Comparison of ENCODE assay signal across 18 mouse cellular contexts in genomic region chr2:146877423-146878098, GRCm38 (mm10). TPM values are rescaled to one million over a fixed set of nuclear protein-coding genes. Genes with fewer than 3 reads are reported as not detected.
A peak's percentile ranks its signal among the peaks of the same experiment; 100 is the strongest.
DNase-seq lines count a peak whose midpoint lies in the region; ATAC-seq and TF ChIP-seq lines count a peak whose summit lies in the region.
"Had no signal": no experiment of that assay in that cellular context is flagged by ENCODE, and none has a peak within 500 bp of the region (broad histone marks: within the 10 kb centered on the region; RNA-seq: fewer than 3 reads in every experiment).

No protein-coding gene starts in this region.

- WGBS in lung, embryonic 14.5 days, result 80% methylated on average over 1 of the region's 1 CpGs
- WGBS in lung, adult 2 months, result 70% methylated on average over 1 of the region's 1 CpGs
- 70% methylated on average over 1 of the region's 1 CpGs for WGBS in forebrain, embryonic 12.5 days

- H3K9ac ChIP-seq in lung, embryonic 14.5 days, result no peak overlapping the region
- H3K9ac ChIP-seq in forebrain, embryonic 12.5 days, result no peak overlapping the region
- H3K9ac ChIP-seq: embryonic facial prominence, embryonic 12.5 days had no signal

- no peak for TF ChIP-seq POLR2A in lung, adult 2 months (IDR thresholded peaks at IDR 0.05; ENCODE audit: borderline replicate concordance, extremely low read depth, low read depth, low read length)
- no peak for TF ChIP-seq POLR2A in brain, embryonic 14.5 days (IDR thresholded peaks at IDR 0.05; ENCODE audit: borderline replicate concordance, extremely low read depth, insufficient read depth, insufficient read length, poor library complexity, severe bottlenecking)

- no peaks in the 10 kb centered on the region for H3K27me3 ChIP-seq in lung, embryonic 14.5 days (ENCODE audit: insufficient read depth, low read length)
- peaks cover 19% of the 10 kb centered on the region for H3K27me3 ChIP-seq in forebrain, embryonic 12.5 days
- H3K27me3 ChIP-seq: embryonic facial prominence, embryonic 12.5 days had no signal

- no peaks in the 10 kb centered on the region for H3K36me3 ChIP-seq in lung, embryonic 14.5 days (ENCODE audit: insufficient read depth)
- H3K36me3 ChIP-seq in forebrain, embryonic 12.5 days (replicated peaks), result no peaks in the 10 kb centered on the region
- H3K36me3 ChIP-seq: embryonic facial prominence, embryonic 10.5 days; embryonic facial prominence, embryonic 12.5 days had no signal

- no peak overlapping the region for H3K4me2 ChIP-seq in lung, embryonic 14.5 days
- no peak overlapping the region for H3K4me2 ChIP-seq in forebrain, embryonic 12.5 days
- H3K4me2 ChIP-seq: embryonic facial prominence, embryonic 12.5 days had no signal

- TF ChIP-seq CTCF in lung, embryonic 14.5 days (IDR thresholded peaks at IDR 0.05; ENCODE audit: low read depth), result no peak
- no peak for TF ChIP-seq CTCF in lung, adult 2 months (IDR thresholded peaks at IDR 0.05; ENCODE audit: insufficient read depth, low read length)
- TF ChIP-seq CTCF in brain, embryonic 14.5 days (IDR thresholded peaks at IDR 0.05; ENCODE audit: borderline replicate concordance, extremely low read depth, insufficient read depth, insufficient read length), result no peak

- no peak overlapping the region for H3K4me3 ChIP-seq in lung, embryonic 14.5 days (ENCODE audit: low read depth, low read length)
- H3K4me3 ChIP-seq in lung, adult 2 months (replicated peaks; ENCODE audit: extremely low read depth, low read depth, low read length), result no peak overlapping the region
- H3K4me3 ChIP-seq in forebrain, embryonic 12.5 days (replicated peaks), result no peak overlapping the region
- H3K4me3 ChIP-seq: embryonic facial prominence, embryonic 10.5 days; embryonic facial prominence, embryonic 12.5 days had no signal

- H3K4me1 ChIP-seq in lung, embryonic 14.5 days (ENCODE audit: insufficient read depth), result no peaks in the 10 kb centered on the region
- H3K4me1 ChIP-seq in lung, adult 2 months (ENCODE audit: control insufficient read depth, insufficient read depth, low read length), result peaks cover 6% of the 10 kb centered on the region
- no peaks in the 10 kb centered on the region for H3K4me1 ChIP-seq in forebrain, embryonic 12.5 days
- H3K4me1 ChIP-seq: embryonic facial prominence, embryonic 10.5 days; embryonic facial prominence, embryonic 12.5 days had no signal

- no peak overlapping the region for H3K27ac ChIP-seq in lung, embryonic 14.5 days (ENCODE audit: low read depth)
- H3K27ac ChIP-seq in forebrain, embryonic 12.5 days, result no peak overlapping the region
- H3K27ac ChIP-seq: embryonic facial prominence, embryonic 10.5 days; embryonic facial prominence, embryonic 12.5 days had no signal

- H3K9me3 ChIP-seq in lung, embryonic 14.5 days (ENCODE audit: low read depth, low read length), result no peaks in the 10 kb centered on the region
- H3K9me3 ChIP-seq in forebrain, embryonic 12.5 days, result no peaks in the 10 kb centered on the region
- H3K9me3 ChIP-seq: embryonic facial prominence, embryonic 10.5 days; embryonic facial prominence, embryonic 12.5 days had no signal

- no peak for ATAC-seq in lung, embryonic 14.5 days (ENCODE audit: insufficient read depth)
- no peak for ATAC-seq in forebrain, embryonic 12.5 days (ENCODE audit: low FRiP score)
- ATAC-seq: forebrain, embryonic 14.5 days; forebrain, embryonic 16.5 days had no signal

- peak; percentile 12 for DNase-seq in lung, embryonic 14.5 days
- no peak for DNase-seq in lung, adult 2 months
- peak; percentile 56 for DNase-seq in lung, postnatal 25 days (ENCODE audit: low spot score)
- no peak for DNase-seq in lung, postnatal 10 days
- DNase-seq in brain, embryonic 14.5 days (ENCODE audit: low read depth), result peak; percentile 9
- DNase-seq: adrenal gland, adult 2 months; adrenal gland, postnatal 10 days; adrenal gland, postnatal 25 days; cerebellum, adult 11-12 months; cerebellum, adult 2 months; cerebellum, adult 9-10 months; cerebellum, postnatal 10 days; cerebellum, postnatal 25 days had no signal

RNA-seq across cellular contexts. Expression of gene Kiz, which starts 21.9 kb away (rescaled TPM):
- 30.8 and 31.6 TPM in 2 replicates for polyA plus RNA-seq in lung, embryonic 14.5 days (2014; fragmentation: Nextera tagmentation; extraction: Ambion mirVana)
- 5.5 and 8.0 TPM in 2 replicates for polyA plus RNA-seq in lung, adult 2 months (2012; rRNA removed)
- polyA plus RNA-seq in brain, embryonic 14.5 days (2012; rRNA removed), result 12.7 and 14.6 TPM in 2 replicates
- 29.2 and 31.5 TPM in 2 replicates for polyA plus RNA-seq in forebrain, embryonic 12.5 days (2016; fragmentation: Nextera tagmentation; extraction: Ambion mirVana)

Comparison
In these comparisons a context has a peak if more than half of its experiments do, and no peak if none do; other contexts are left out.
1. DNase-seq: peak in lung, embryonic 14.5 days (single experiment), lung, postnatal 25 days (single experiment) and brain, embryonic 14.5 days (single experiment); none in lung, adult 2 months (single experiment) and lung, postnatal 10 days (single experiment).